Mouse (Mus musculus): Measurements from ENCODE around the gene Olfr466. TPM values are rescaled to one million over a fixed set of nuclear protein-coding genes. Genes with fewer than 3 reads are reported as not detected.
A peak's percentile ranks its signal among the peaks of the same experiment; 100 is the strongest.

Gene Olfr466
- total and polyA plus RNA-seq, 3 experiments = not detected

DNA sequence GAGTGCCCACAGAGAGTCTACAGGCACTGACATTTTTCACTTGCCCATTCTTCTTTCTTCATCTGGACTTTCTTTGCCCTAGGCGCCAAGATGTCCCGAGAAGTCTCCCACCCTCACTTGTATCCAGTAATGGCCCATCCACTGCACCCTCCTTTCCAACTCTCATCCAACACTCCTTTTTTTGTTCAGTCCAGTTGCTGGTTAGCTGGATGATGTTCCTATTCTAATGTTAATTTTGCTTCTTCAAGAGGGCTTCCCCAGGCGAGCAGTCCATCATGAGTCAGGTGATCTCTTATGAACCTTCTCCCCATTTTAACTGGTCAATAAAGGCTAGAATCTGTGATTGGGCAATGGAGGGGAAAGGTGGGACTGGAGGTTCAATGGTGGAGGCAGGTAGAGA, 24.1 kb downstream of the Olfr466 start:
- no peaks in the 10 kb centered on the region for H3K36me3 ChIP-seq (replicated peaks in 1 of 2; ENCODE audit: control insufficient read depth in 1 of 2, insufficient read depth in 1 of 2, low read length in 1 of 2)
- H3K4me3 ChIP-seq (replicated peaks in 1 of 3; ENCODE audit: low read depth in 2 of 3, low read length in 2 of 3, poor library complexity in 1 of 3) = no peak overlapping the region
- dilution Hi-C loops (cut with MboI; ENCODE audit: extremely low pct_ligation_motif_present, extremely low pct_unique_long_range_greater_than_20kb, low sequenced_read_pairs) (no loop called here), in situ Hi-C loops (cut with MboI; ENCODE audit: low pct_ligation_motif_present, low pct_unique_long_range_greater_than_20kb, low sequenced_read_pairs) (no loop called here)
- H3K4me1 ChIP-seq (ENCODE audit: control insufficient read depth in 1 of 2, insufficient read depth in 2 of 2) = no peaks in the 10 kb centered on the region
- no peak for DNase-seq (ENCODE audit: extremely low read depth)
- no peak overlapping the region for H3K4me2 ChIP-seq (ENCODE audit: insufficient read depth, low read depth, poor library complexity, severe bottlenecking)
- H3K9me3 ChIP-seq (replicated peaks; ENCODE audit: low read length) = no peaks in the 10 kb centered on the region
- peaks cover 2% of the 10 kb centered on the region for H3K27me3 ChIP-seq (replicated peaks)
- H3K27ac ChIP-seq (ENCODE audit: insufficient read depth, low read depth) = no peak overlapping the region
- TF ChIP-seq MYC (IDR thresholded peaks at IDR 0.05; ENCODE audit: low read depth, low read length) (no peak), USF2 (conservative IDR thresholded peaks at IDR 0.05; ENCODE audit: low read depth, low read length) (no peak), RAD21 (IDR thresholded peaks at IDR 0.05; ENCODE audit: low read depth, low read length) (no peak), GABPA (IDR thresholded peaks at IDR 0.05; ENCODE audit: insufficient replicate concordance, low read depth, low read length) (no peak), NRF1 (IDR thresholded peaks at IDR 0.05; ENCODE audit: low read depth, low read length) (no peak), CTCF (conservative IDR thresholded peaks at IDR 0.05 in 1 of 2, IDR thresholded peaks at IDR 0.05 in 1 of 2; ENCODE audit: low read depth in 2 of 2, low read length in 2 of 2) (no peak), KAT2A (IDR thresholded peaks at IDR 0.05; ENCODE audit: insufficient replicate concordance, low read length) (no peak), TCF12 (IDR thresholded peaks at IDR 0.05; ENCODE audit: low read depth, low read length) (no peak), ZC3H11A (IDR thresholded peaks at IDR 0.05; ENCODE audit: low read depth, low read length) (no peak), ETS1 (conservative IDR thresholded peaks at IDR 0.05; ENCODE audit: low read depth, low read length) (no peak), HCFC1 (IDR thresholded peaks at IDR 0.05; ENCODE audit: low read depth, low read length) (no peak), TBP (conservative IDR thresholded peaks at IDR 0.05; ENCODE audit: low read depth, low read length) (no peak), MAZ (IDR thresholded peaks at IDR 0.05; ENCODE audit: low read depth, low read length) (no peak), EP300 (IDR thresholded peaks at IDR 0.05; ENCODE audit: low read length) (no peak)
- H3K79me2 ChIP-seq (replicated peaks; ENCODE audit: control insufficient read depth, extremely low read depth, insufficient read depth, poor library complexity, severe bottlenecking) = no peaks in the 10 kb centered on the region
- no peak overlapping the region for H3K9ac ChIP-seq (ENCODE audit: insufficient read depth, low read depth)

DNA sequence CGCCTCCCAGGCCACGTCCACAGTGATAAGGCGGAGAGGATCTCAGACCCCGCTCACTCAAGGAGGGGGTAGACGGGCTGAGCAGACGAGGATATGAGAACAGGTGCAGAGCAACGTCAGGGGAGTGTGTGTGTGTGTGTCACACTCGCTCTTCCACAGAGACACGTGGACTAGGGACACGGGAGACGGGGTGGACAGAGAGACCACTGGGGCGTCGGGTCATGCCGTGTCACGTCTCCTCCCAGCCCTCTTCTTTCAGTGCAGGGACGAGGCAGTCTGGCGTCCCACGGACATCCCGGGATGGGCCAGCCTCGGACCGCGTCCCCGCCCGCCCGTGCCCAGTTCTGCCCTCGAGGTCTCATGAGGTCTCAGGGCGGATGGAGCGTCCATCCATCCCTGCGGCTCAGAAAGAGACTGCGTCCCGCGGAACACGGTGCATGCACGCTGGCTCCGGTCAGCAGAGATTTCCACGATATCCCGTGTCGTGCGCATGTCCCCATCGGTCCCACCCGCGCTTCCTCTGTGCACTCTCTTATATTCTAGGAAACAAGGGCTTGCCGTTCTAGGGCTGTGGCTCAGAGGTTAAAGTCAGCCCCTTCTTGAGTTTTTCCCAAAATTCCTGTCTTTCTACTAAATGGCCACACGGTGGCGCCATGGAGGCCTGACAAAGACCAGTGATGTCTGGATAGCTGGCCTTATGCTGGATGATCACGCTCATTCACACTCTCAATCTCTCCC, 25.9 kb downstream of the Olfr466 start:
- TF ChIP-seq ZKSCAN1 (IDR thresholded peaks at IDR 0.05; ENCODE audit: borderline replicate concordance, low read depth, low read length) (no peak), SMC3 (IDR thresholded peaks at IDR 0.05; ENCODE audit: low read depth, low read length) (peak; percentile 52), RAD21 (IDR thresholded peaks at IDR 0.05; ENCODE audit: low read depth, low read length) (peak; percentile 30), CTCF (conservative IDR thresholded peaks at IDR 0.05 in 1 of 2, IDR thresholded peaks at IDR 0.05 in 1 of 2; ENCODE audit: low read depth in 2 of 2, low read length in 2 of 2) (peak; percentile 57 to 61)
- Histone ChIP-seq H3K9me3 (replicated peaks; ENCODE audit: low read length) (no peaks in the 10 kb centered on the region), H3K4me1 (ENCODE audit: control insufficient read depth in 1 of 2, insufficient read depth in 2 of 2) (no peaks in the 10 kb centered on the region), H3K27me3 (replicated peaks) (peaks cover 2% of the 10 kb centered on the region), H3K36me3 (replicated peaks in 1 of 2; ENCODE audit: control insufficient read depth in 1 of 2, insufficient read depth in 1 of 2, low read length in 1 of 2) (no peaks in the 10 kb centered on the region), H3K4me2 (ENCODE audit: insufficient read depth, low read depth, poor library complexity, severe bottlenecking) (no peak overlapping the region), H3K79me2 (replicated peaks; ENCODE audit: control insufficient read depth, extremely low read depth, insufficient read depth, poor library complexity, severe bottlenecking) (no peaks in the 10 kb centered on the region), H3K27ac (ENCODE audit: insufficient read depth, low read depth) (no peak overlapping the region), H3K9ac (ENCODE audit: insufficient read depth, low read depth) (no peak overlapping the region), H3K4me3 (replicated peaks in 1 of 3; ENCODE audit: low read depth in 2 of 3, low read length in 2 of 3, poor library complexity in 1 of 3) (no peak overlapping the region)
- dilution Hi-C loops (cut with MboI; ENCODE audit: extremely low pct_ligation_motif_present, extremely low pct_unique_long_range_greater_than_20kb, low sequenced_read_pairs) = no loop called here
- DNase-seq (ENCODE audit: extremely low read depth) = peak; percentile 59
- in situ Hi-C loops (cut with MboI; ENCODE audit: low pct_ligation_motif_present, low pct_unique_long_range_greater_than_20kb, low sequenced_read_pairs) = loop anchor here (25.0 kb wide), 1 partner anchor 111 kb away; the partner anchor contains the start of gene Zfp369
